Mouse (Mus musculus): ENCODE measurements around the gene Fam83e. TPM values are rescaled to one million over a fixed set of nuclear protein-coding genes. Genes with fewer than 3 reads are reported as not detected.

Gene Fam83e
- polyA plus RNA-seq, 1 experiment, result 1.4 TPM

- no peak for TF ChIP-seq POLR2A (IDR thresholded peaks at IDR 0.05; ENCODE audit: insufficient read depth, low read length)
- TF ChIP-seq EP300 (IDR thresholded peaks at IDR 0.05; ENCODE audit: insufficient read depth, low read depth, low read length), result no peak
- no peak for TF ChIP-seq CTCF (IDR thresholded peaks at IDR 0.05; ENCODE audit: low read depth, low read length)
- H3K4me3 ChIP-seq (ENCODE audit: low read depth, low read length), result peak overlapping the region; percentile 28
- H3K4me1 ChIP-seq (ENCODE audit: control insufficient read depth, insufficient read depth, low read length), result peaks cover 6% of the 10 kb centered on the region
These were observed 17.4 kb upstream of the Fam83e start for GRCm38 (mm10) chr7:45703521-45704033.

GRCm38 (mm10) chr7:45704046-45704559 is 16.9 kb upstream of the Fam83e start:
- Histone ChIP-seq H3K4me1 (ENCODE audit: control insufficient read depth, insufficient read depth, low read length) (peaks cover 7% of the 10 kb centered on the region), H3K27ac (ENCODE audit: insufficient read depth, low read length) (no peak overlapping the region), H3K36me3 (ENCODE audit: control insufficient read depth, insufficient read depth, low read length, poor library complexity, severe bottlenecking) (no peaks in the 10 kb centered on the region), H3K9me3 (replicated peaks; ENCODE audit: control insufficient read depth, insufficient read depth, low read length, poor library complexity, severe bottlenecking) (no peaks in the 10 kb centered on the region), H3K4me3 (ENCODE audit: low read depth, low read length) (peak overlapping the region; percentile 66), H3K9ac (ENCODE audit: low read depth, poor library complexity, severe bottlenecking) (peak overlapping the region; percentile 32), H3K27me3 (ENCODE audit: control insufficient read depth, insufficient read depth, low read length, poor library complexity, severe bottlenecking) (peaks cover 3% of the 10 kb centered on the region; the same call in 1 of the 2 replicates)
- peak; percentile 32 for TF ChIP-seq POLR2A (IDR thresholded peaks at IDR 0.05; ENCODE audit: insufficient read depth, low read length)
- TF ChIP-seq CTCF (IDR thresholded peaks at IDR 0.05; ENCODE audit: low read depth, low read length), result no peak

More at GRCm38 (mm10) chr7:45703521-45704033, 17.4 kb upstream of the Fam83e start:
- Histone ChIP-seq H3K9ac (ENCODE audit: low read depth, poor library complexity, severe bottlenecking) (peak overlapping the region; percentile 32; the same call in 1 of the 2 replicates), H3K9me3 (replicated peaks; ENCODE audit: control insufficient read depth, insufficient read depth, low read length, poor library complexity, severe bottlenecking) (no peaks in the 10 kb centered on the region), H3K36me3 (ENCODE audit: control insufficient read depth, insufficient read depth, low read length, poor library complexity, severe bottlenecking) (no peaks in the 10 kb centered on the region), H3K27me3 (ENCODE audit: control insufficient read depth, insufficient read depth, low read length, poor library complexity, severe bottlenecking) (peaks cover 3% of the 10 kb centered on the region; the same call in 1 of the 2 replicates), H3K27ac (ENCODE audit: insufficient read depth, low read length) (no peak overlapping the region)

- TF ChIP-seq EP300 (IDR thresholded peaks at IDR 0.05; ENCODE audit: insufficient read depth, low read depth, low read length) (no peak), CTCF (IDR thresholded peaks at IDR 0.05; ENCODE audit: low read depth, low read length) (no peak), POLR2A (IDR thresholded peaks at IDR 0.05; ENCODE audit: insufficient read depth, low read length) (no peak)
- peaks cover under 1% of the 10 kb centered on the region; the same call in 1 of the 2 replicates for H3K27me3 ChIP-seq (ENCODE audit: control insufficient read depth, insufficient read depth, low read length, poor library complexity, severe bottlenecking)
- H3K27ac ChIP-seq (ENCODE audit: insufficient read depth, low read length), result no peak within 1 kb of the TSS
- H3K4me3 ChIP-seq (ENCODE audit: low read depth, low read length), result peak within 1 kb of the TSS; percentile 66
- H3K9me3 ChIP-seq (replicated peaks; ENCODE audit: control insufficient read depth, insufficient read depth, low read length, poor library complexity, severe bottlenecking), result no peaks in the 10 kb centered on the region
- H3K36me3 ChIP-seq (ENCODE audit: control insufficient read depth, insufficient read depth, low read length, poor library complexity, severe bottlenecking), result no peaks in the 10 kb centered on the region
- H3K9ac ChIP-seq (ENCODE audit: low read depth, poor library complexity, severe bottlenecking), result peak within 1 kb of the TSS; percentile 86
- H3K4me1 ChIP-seq (ENCODE audit: control insufficient read depth, insufficient read depth, low read length), result peaks cover 10% of the 10 kb centered on the region
These were observed 16.1 kb upstream of the Fam83e start, which contains the start of gene Dbp for GRCm38 (mm10) chr7:45704730-45705442. Gene Dbp (plus strand): TSS chr7:45705088.

- TF ChIP-seq CTCF (IDR thresholded peaks at IDR 0.05; ENCODE audit: low read depth, low read length) (no peak), EP300 (IDR thresholded peaks at IDR 0.05; ENCODE audit: insufficient read depth, low read depth, low read length) (no peak), POLR2A (IDR thresholded peaks at IDR 0.05; ENCODE audit: insufficient read depth, low read length) (no peak)
- Histone ChIP-seq H3K4me3 (ENCODE audit: low read depth, low read length) (peak overlapping the region; percentile 66), H3K4me1 (ENCODE audit: control insufficient read depth, insufficient read depth, low read length) (peaks cover 10% of the 10 kb centered on the region), H3K27me3 (ENCODE audit: control insufficient read depth, insufficient read depth, low read length, poor library complexity, severe bottlenecking) (no peaks in the 10 kb centered on the region), H3K9me3 (replicated peaks; ENCODE audit: control insufficient read depth, insufficient read depth, low read length, poor library complexity, severe bottlenecking) (no peaks in the 10 kb centered on the region), H3K36me3 (ENCODE audit: control insufficient read depth, insufficient read depth, low read length, poor library complexity, severe bottlenecking) (no peaks in the 10 kb centered on the region), H3K27ac (ENCODE audit: insufficient read depth, low read length) (no peak overlapping the region), H3K9ac (ENCODE audit: low read depth, poor library complexity, severe bottlenecking) (peak overlapping the region; percentile 34)
These were observed 15.6 kb upstream of the Fam83e start for GRCm38 (mm10) chr7:45705443-45705864.

GRCm38 (mm10) chr7:45705873-45706281 is 15.1 kb upstream of the Fam83e start:
- no peaks in the 10 kb centered on the region for H3K36me3 ChIP-seq (ENCODE audit: control insufficient read depth, insufficient read depth, low read length, poor library complexity, severe bottlenecking)
- no peak overlapping the region for H3K27ac ChIP-seq (ENCODE audit: insufficient read depth, low read length)
- H3K9me3 ChIP-seq (replicated peaks; ENCODE audit: control insufficient read depth, insufficient read depth, low read length, poor library complexity, severe bottlenecking), result no peaks in the 10 kb centered on the region
- peak overlapping the region; percentile 86 for H3K9ac ChIP-seq (ENCODE audit: low read depth, poor library complexity, severe bottlenecking)
- no peaks in the 10 kb centered on the region for H3K27me3 ChIP-seq (ENCODE audit: control insufficient read depth, insufficient read depth, low read length, poor library complexity, severe bottlenecking)
- peak overlapping the region; percentile 89 for H3K4me3 ChIP-seq (ENCODE audit: low read depth, low read length)
- peaks cover 10% of the 10 kb centered on the region for H3K4me1 ChIP-seq (ENCODE audit: control insufficient read depth, insufficient read depth, low read length)
- TF ChIP-seq CTCF (IDR thresholded peaks at IDR 0.05; ENCODE audit: low read depth, low read length) (no peak), EP300 (IDR thresholded peaks at IDR 0.05; ENCODE audit: insufficient read depth, low read depth, low read length) (peak; percentile 76)
